In the genomic region with DNA sequence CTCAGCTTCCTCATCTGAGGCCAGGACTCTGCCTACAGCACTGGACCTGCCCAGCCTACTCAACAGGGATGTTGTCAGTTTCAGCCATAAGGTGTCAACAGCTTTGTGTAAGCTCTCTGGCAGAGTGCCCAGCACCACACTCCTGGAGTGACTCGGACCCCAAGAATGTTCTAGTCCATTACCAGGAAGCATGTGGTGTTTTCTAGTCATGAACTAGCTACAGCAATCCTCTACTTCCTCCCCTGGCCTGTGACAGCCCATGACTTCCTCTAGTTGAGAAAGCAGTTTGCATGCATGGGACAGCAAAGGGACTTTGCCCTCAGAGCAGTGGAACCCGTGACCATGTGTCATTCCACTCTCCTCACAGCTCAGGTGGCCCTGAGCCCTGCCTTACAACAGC, we compare ENCODE assay signal across 9 mouse cellular contexts. TPM values are rescaled to one million over a fixed set of nuclear protein-coding genes. Genes with fewer than 3 reads are reported as not detected.
DNase-seq lines count a peak whose midpoint lies in the region; ATAC-seq and TF ChIP-seq lines count a peak whose summit lies in the region.
"Not testable (repeated sequence)": the region's sequence is repeated elsewhere in the genome, so short reads cannot be mapped to it uniquely, and the experiment has no call there.
"Had no signal": no experiment of that assay in that cellular context is flagged by ENCODE, and none has a peak within 500 bp of the region (broad histone marks: within the 10 kb centered on the region; RNA-seq: fewer than 3 reads in every experiment).

No protein-coding gene starts in this region.

- DNase-seq in B cell, adult 2 months, result peak; percentile 70 to 73
- not testable (repeated sequence) for DNase-seq in embryonic facial prominence, embryonic 10.5 days (ENCODE audit: low spot score)
- DNase-seq in kidney, adult 2 months, result peak; percentile 58
- peak; percentile 76 for DNase-seq in lung, postnatal 25 days (ENCODE audit: low spot score)
- DNase-seq in spleen, adult 18-20 months, result peak; percentile 52 to 61
- peak; percentile 42 for DNase-seq in urinary bladder, postnatal 14 days (ENCODE audit: low spot score)

- H3K4me3 ChIP-seq in embryonic facial prominence, embryonic 10.5 days; heart, embryonic 16.5 days (ENCODE audit: low read length); kidney, adult 2 months (ENCODE audit: insufficient read depth, low read depth, low read length); liver, embryonic 15.5 days (replicated peaks): not testable (repeated sequence)

- not testable (repeated sequence) for H3K9ac ChIP-seq in heart, embryonic 16.5 days (ENCODE audit: low read length); liver, embryonic 15.5 days

- not testable (repeated sequence) for H3K4me2 ChIP-seq in heart, embryonic 16.5 days (ENCODE audit: low read depth, low read length); liver, embryonic 15.5 days

- not testable (repeated sequence) for H3K27me3 ChIP-seq in embryonic facial prominence, embryonic 10.5 days (replicated peaks; ENCODE audit: low read depth, poor library complexity, severe bottlenecking); heart, embryonic 16.5 days (ENCODE audit: control insufficient read depth, insufficient read depth, low read length); kidney, adult 2 months (replicated peaks; ENCODE audit: control insufficient read depth, insufficient read depth, low read length); liver, embryonic 15.5 days

- TF ChIP-seq CTCF in kidney, adult 2 months (conservative IDR thresholded peaks at IDR 0.05; ENCODE audit: insufficient read depth, insufficient read length, low read depth, low read length), result not testable (repeated sequence)

- peak; percentile 70 for ATAC-seq in heart, embryonic 16.5 days (replicated peaks; ENCODE audit: extremely low read depth, insufficient read depth, low FRiP score)
- ATAC-seq in liver, embryonic 15.5 days (ENCODE audit: insufficient read depth), result peak; percentile 11; the same call in 1 of the 2 replicates

- H3K27ac ChIP-seq in embryonic facial prominence, embryonic 10.5 days (replicated peaks), result 0 out of 2 replicates have a peak overlapping the region, but pooled peaks have one; percentile 10
- H3K27ac ChIP-seq in heart, embryonic 16.5 days (ENCODE audit: low read length), result peak overlapping the region; percentile 30; the same call in 1 of the 2 replicates
- H3K27ac ChIP-seq in kidney, adult 2 months (ENCODE audit: insufficient read depth, low read depth, low read length), result peak overlapping the region; percentile 2; the same call in 1 of the 2 replicates
- peak overlapping the region; percentile 61 for H3K27ac ChIP-seq in liver, embryonic 15.5 days (replicated peaks)

- not testable (repeated sequence) for TF ChIP-seq POLR2A in kidney, adult 2 months (IDR thresholded peaks at IDR 0.05; ENCODE audit: low read depth, low read length)

- WGBS in embryonic facial prominence, embryonic 10.5 days, result 74% methylated on average over 2 of the region's 2 CpGs
- WGBS in heart, embryonic 16.5 days, result 28% methylated on average over 2 of the region's 2 CpGs
- 25% methylated on average over 2 of the region's 2 CpGs for WGBS in kidney, adult 2 months
- WGBS in liver, embryonic 15.5 days (ENCODE audit: insufficient replicate concordance), result 14% methylated on average over 2 of the region's 2 CpGs

- not testable (repeated sequence) for H3K36me3 ChIP-seq in embryonic facial prominence, embryonic 10.5 days (replicated peaks); heart, embryonic 16.5 days (ENCODE audit: control insufficient read depth, insufficient read depth); kidney, adult 2 months (ENCODE audit: control insufficient read depth, insufficient read depth, low read length); liver, embryonic 15.5 days (replicated peaks)

- not testable (repeated sequence) for H3K9me3 ChIP-seq in embryonic facial prominence, embryonic 10.5 days; heart, embryonic 16.5 days (replicated peaks; ENCODE audit: control insufficient read depth, low read length); liver, embryonic 15.5 days (replicated peaks)

- peaks cover 14% of the 10 kb centered on the region for H3K4me1 ChIP-seq in embryonic facial prominence, embryonic 10.5 days
- H3K4me1 ChIP-seq in heart, embryonic 16.5 days (ENCODE audit: control insufficient read depth, insufficient read depth, low read length), result peaks cover 17% of the 10 kb centered on the region
- peaks cover 23% of the 10 kb centered on the region for H3K4me1 ChIP-seq in kidney, adult 2 months (ENCODE audit: control insufficient read depth, insufficient read depth, low read length)
- peaks cover 56% of the 10 kb centered on the region for H3K4me1 ChIP-seq in liver, embryonic 15.5 days (replicated peaks)

RNA-seq across cellular contexts. Expression of a gene that starts 5.5 kb away (rescaled TPM):
- polyA plus RNA-seq in embryonic facial prominence, embryonic 10.5 days (2016; fragmentation: Nextera tagmentation; extraction: Ambion mirVana), result 1,291 and 1,338 TPM in 2 replicates
- 1,934 and 2,252 TPM in 2 replicates for polyA plus RNA-seq in heart, embryonic 16.5 days (2015; fragmentation: Nextera tagmentation; extraction: Ambion mirVana)
- polyA plus RNA-seq in kidney, adult 2 months (2012; rRNA removed), result 8,110 and 8,726 TPM in 2 replicates
- polyA plus RNA-seq in liver, embryonic 15.5 days (2015; fragmentation: Nextera tagmentation; extraction: Ambion mirVana), result 3,441 and 3,837 TPM in 2 replicates

RNA-seq across cellular contexts. Expression of a gene that starts 26.6 kb away (rescaled TPM):
- 1.6 TPM in 2 replicates for polyA plus RNA-seq in embryonic facial prominence, embryonic 10.5 days (2016; fragmentation: Nextera tagmentation; extraction: Ambion mirVana)
- polyA plus RNA-seq in heart, embryonic 16.5 days (2015; fragmentation: Nextera tagmentation; extraction: Ambion mirVana), result 0.28 and 0.30 TPM in 2 replicates
- polyA plus RNA-seq in kidney, adult 2 months (2012; rRNA removed), result 0.33 and 0.38 TPM in 2 replicates
- polyA plus RNA-seq in liver, embryonic 15.5 days (2015; fragmentation: Nextera tagmentation; extraction: Ambion mirVana), result 0.09 and 0.12 TPM in 2 replicates
- polyA plus RNA-seq: activated CD4-positive, CD25-positive, alpha-beta regulatory T cell, adult 4 months had no signal

RNA-seq across cellular contexts. Expression of a gene that starts 26.6 kb away (rescaled TPM):
- polyA plus RNA-seq in embryonic facial prominence, embryonic 10.5 days (2016; fragmentation: Nextera tagmentation; extraction: Ambion mirVana), result 51.7 and 57.4 TPM in 2 replicates
- polyA plus RNA-seq in heart, embryonic 16.5 days (2015; fragmentation: Nextera tagmentation; extraction: Ambion mirVana), result 22.1 and 24.0 TPM in 2 replicates
- polyA plus RNA-seq in kidney, adult 2 months (2012; rRNA removed), result 66.0 and 90.9 TPM in 2 replicates
- polyA plus RNA-seq in liver, embryonic 15.5 days (2015; fragmentation: Nextera tagmentation; extraction: Ambion mirVana), result 245 and 277 TPM in 2 replicates

Comparison
In these comparisons a context has a peak if more than half of its experiments do, and no peak if none do; other contexts are left out.
1. H3K27ac ChIP-seq: peak in every context shown above with its lines; median percentile 61 in liver, embryonic 15.5 days; 30 in heart, embryonic 16.5 days; 10 in embryonic facial prominence, embryonic 10.5 days; 2 in kidney, adult 2 months.